Mouse (Mus musculus) hindbrain, embryonic 16.5 days (tissue): ENCODE measurements around the gene Olfr1471. TPM values are rescaled to one million over a fixed set of nuclear protein-coding genes. Genes with fewer than 3 reads are reported as not detected.
"Not testable (repeated sequence)": the region's sequence is repeated elsewhere in the genome, so short reads cannot be mapped to it uniquely, and the experiment has no call there.

Experiments used
- ATAC-seq: fragments of 200-750 bp; cut with Nextera tagmentation; 2 replicates; pipeline ENCODE4 v1.8.0; 2017; ENCODE audit warnings: moderate TSS enrichment, moderate library complexity
- H3K27ac ChIP-seq: fragments of 300-500 bp; sonication (generic); 2 replicates; pipeline ENCODE4 v1.5.1; 2014; ENCODE audit warnings: low read depth, mild to moderate bottlenecking, control low read depth, low read length, moderate library complexity
- H3K27me3 ChIP-seq: fragments of 300-500 bp; sonication (generic); replicated peaks from 2 replicates; pipeline ENCODE4 v1.6.1; 2014; ENCODE audit warnings: low read length; ENCODE audit not compliant: control insufficient read depth, insufficient read depth
- H3K36me3 ChIP-seq: fragments of 300-500 bp; sonication (generic); 2 replicates; pipeline ENCODE4 v1.6.1; 2014; ENCODE audit warnings: mild to moderate bottlenecking, low read length, moderate library complexity, mixed read lengths; ENCODE audit not compliant: control insufficient read depth, insufficient read depth
- H3K4me1 ChIP-seq: fragments of 300-500 bp; sonication (generic); 2 replicates; pipeline ENCODE4 v1.6.1; 2014; ENCODE audit warnings: low read depth, low read length; ENCODE audit not compliant: control insufficient read depth, insufficient read depth
- H3K4me2 ChIP-seq: fragments of 300-500 bp; sonication (generic); 2 replicates; pipeline ENCODE4 v1.6.1; 2014; ENCODE audit warnings: mild to moderate bottlenecking, low read length, control low read depth, moderate library complexity
- H3K4me3 ChIP-seq: fragments of 300-500 bp; sonication (generic); 2 replicates; pipeline ENCODE4 v1.5.1; 2014; ENCODE audit warnings: mild to moderate bottlenecking, low read length, control low read depth, moderate library complexity
- H3K9ac ChIP-seq: fragments of 300-500 bp; sonication (generic); 2 replicates; pipeline ENCODE4 v1.6.1; 2014; ENCODE audit warnings: low read depth, mild to moderate bottlenecking, control low read depth, low read length, moderate library complexity
- H3K9me3 ChIP-seq: fragments of 300-500 bp; sonication (generic); 2 replicates; pipeline ENCODE4 v1.6.1; 2014; ENCODE audit warnings: mild to moderate bottlenecking, low read length, moderate library complexity; ENCODE audit not compliant: control insufficient read depth
- WGBS: fragments of 180-500 bp; shearing (Covaris S2); extraction: QIAGEN DNeasy Blood & Tissue Kit; methylation state at CpG from one replicate; pipeline ENCODE4 v1.1.7; 2014; 5-methylcytosine and 5-hydroxymethylcytosine counted together
- polyA plus RNA-seq: library from polyadenylated mRNA; unstranded; fragments of >200 nt; fragmentation: Nextera tagmentation; extraction: Ambion mirVana; gene quantifications from 2 replicates; pipeline ENCODE4 v1.2.1, GENCODE M21; 2015

Olfr1471 gene
- not detected in 2 replicates for polyA plus RNA-seq

- not testable (repeated sequence) for H3K27ac ChIP-seq, H3K4me1 ChIP-seq, H3K9ac ChIP-seq, H3K4me2 ChIP-seq, H3K4me3 ChIP-seq, H3K27me3 ChIP-seq, H3K36me3 ChIP-seq, ATAC-seq, H3K9me3 ChIP-seq
- WGBS, result 80% methylated on average over 2 of the region's 2 CpGs
Observed at GRCm38 (mm10) chr19:13443109-13443508, at the start of gene Olfr1471. Gene Olfr1471 (plus strand): TSS chr19:13443409.

DNA sequence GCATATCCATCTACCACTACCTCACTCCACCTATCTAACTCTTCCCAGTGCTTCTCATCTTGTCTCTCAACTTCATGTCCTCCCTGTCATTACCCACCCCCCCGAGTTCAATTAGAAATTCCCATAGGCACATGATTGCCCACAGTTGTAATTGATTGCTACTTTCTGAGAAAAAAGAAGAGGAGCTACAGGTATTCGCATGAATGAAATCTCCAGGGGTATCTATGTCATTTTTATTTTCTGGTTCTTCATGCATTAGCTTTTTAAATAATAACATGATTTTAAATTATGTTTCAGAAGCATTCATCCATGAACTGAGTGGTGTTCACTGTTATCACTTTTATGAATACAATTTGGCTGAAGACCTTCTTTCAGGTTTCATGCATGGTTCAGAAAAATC, 35.7 kb upstream of the Olfr1471 start, which contains the start of gene Olfr1469:
TSS of gene Olfr1469 (plus strand) at position 301 of the 400 bp plus-strand sequence.
- Histone ChIP-seq H3K36me3 (no peaks in the 10 kb centered on the region), H3K4me3 (no peak within 1 kb of the TSS), H3K9me3 (0 out of 2 replicates have a peak, but pooled peaks cover 6% of the 10 kb centered on the region), H3K9ac (no peak within 1 kb of the TSS), H3K27ac (no peak within 1 kb of the TSS), H3K4me1 (no peaks in the 10 kb centered on the region), H3K27me3 (no peaks in the 10 kb centered on the region), H3K4me2 (no peak within 1 kb of the TSS)
- WGBS, result 78% methylated on average over 2 of the region's 2 CpGs
- no peak for ATAC-seq

- Histone ChIP-seq H3K4me3 (no peak within 1 kb of the TSS), H3K27ac (no peak within 1 kb of the TSS), H3K9me3 (peaks cover 11% of the 10 kb centered on the region), H3K9ac (no peak within 1 kb of the TSS), H3K27me3 (no peaks in the 10 kb centered on the region), H3K4me1 (no peaks in the 10 kb centered on the region), H3K36me3 (no peaks in the 10 kb centered on the region), H3K4me2 (no peak within 1 kb of the TSS)
- no peak for ATAC-seq
- WGBS, result 88% methylated on average over 1 of the region's 1 CpGs
Observed at GRCm38 (mm10) chr19:13455986-13456385, 12.8 kb downstream of the Olfr1471 start, which contains the start of gene Olfr1472. Gene Olfr1472 (minus strand): TSS chr19:13456086.

- not testable (repeated sequence) for H3K36me3 ChIP-seq, H3K9me3 ChIP-seq, H3K4me1 ChIP-seq, H3K27ac ChIP-seq, ATAC-seq, H3K27me3 ChIP-seq, H3K9ac ChIP-seq, H3K4me3 ChIP-seq, H3K4me2 ChIP-seq
- WGBS, result 83% methylated on average over 4 of the region's 4 CpGs
Observed at GRCm38 (mm10) chr19:13469265-13469664, 26.1 kb downstream of the Olfr1471 start, which contains the start of gene Olfr1474. Gene Olfr1474 (plus strand): TSS chr19:13469565.

DNA sequence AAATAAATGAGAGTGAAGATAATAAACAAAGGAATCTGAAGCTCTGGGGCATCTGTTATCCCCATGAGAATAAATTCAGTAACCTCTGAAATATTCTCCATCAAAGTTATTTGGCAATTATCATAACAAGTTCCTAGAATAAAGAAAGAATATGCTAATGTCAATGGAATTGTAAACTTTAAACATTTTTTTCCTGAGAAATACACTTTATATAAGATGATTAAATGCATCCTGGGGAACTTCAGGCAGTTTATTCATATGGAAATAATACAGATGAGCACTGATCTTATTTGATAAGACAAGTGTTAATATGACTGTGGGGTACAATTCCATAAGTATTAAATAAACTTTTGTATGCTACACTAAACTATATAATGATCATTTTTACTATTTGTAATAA, 36.9 kb downstream of the Olfr1471 start, which contains the start of gene Olfr1475:
TSS of gene Olfr1475 (minus strand) at position 101 of the 400 bp plus-strand sequence.
- Histone ChIP-seq H3K4me3 (no peak within 1 kb of the TSS), H3K27me3 (no peaks in the 10 kb centered on the region), H3K9ac (no peak within 1 kb of the TSS), H3K4me2 (no peak within 1 kb of the TSS), H3K4me1 (no peaks in the 10 kb centered on the region), H3K9me3 (no peaks in the 10 kb centered on the region), H3K27ac (no peak within 1 kb of the TSS), H3K36me3 (no peaks in the 10 kb centered on the region)
- no peak for ATAC-seq

- no peak for ATAC-seq
- H3K27ac ChIP-seq, result no peak within 1 kb of the TSS
- H3K4me1 ChIP-seq, result no peaks in the 10 kb centered on the region
- peaks cover 5% of the 10 kb centered on the region for H3K9me3 ChIP-seq
- H3K4me2 ChIP-seq, result no peak within 1 kb of the TSS
- no peaks in the 10 kb centered on the region for H3K36me3 ChIP-seq
- no peak within 1 kb of the TSS for H3K4me3 ChIP-seq
- no peaks in the 10 kb centered on the region for H3K27me3 ChIP-seq
- 73% methylated on average over 3 of the region's 3 CpGs for WGBS
- no peak within 1 kb of the TSS for H3K9ac ChIP-seq
Observed at GRCm38 (mm10) chr19:13500246-13500645, 57.0 kb downstream of the Olfr1471 start, which contains the start of gene Olfr1477. Gene Olfr1477 (plus strand): TSS chr19:13500546.

Other genes starting within 250 kb of the Olfr1471 start
- gene Olfr1463, start 212.1 kb upstream of the Olfr1471 start, polyA plus RNA-seq, result not detected in 2 replicates
- not detected in 2 replicates for gene Olfr1465, start 127.9 kb upstream of the Olfr1471 start, polyA plus RNA-seq
- gene Olfr1466, start 104.5 kb upstream of the Olfr1471 start, polyA plus RNA-seq, result not detected in 2 replicates
- gene Olfr1467, start 81.2 kb upstream of the Olfr1471 start, polyA plus RNA-seq, result not detected in 2 replicates
- not detected in 2 replicates for gene Olfr1469, start 35.6 kb upstream of the Olfr1471 start, polyA plus RNA-seq
- not detected in 2 replicates for gene Olfr1472, start 12.7 kb downstream of the Olfr1471 start, polyA plus RNA-seq
- gene Olfr1474, start 26.2 kb downstream of the Olfr1471 start, polyA plus RNA-seq, result not detected in 2 replicates
- gene Olfr1475, start 36.8 kb downstream of the Olfr1471 start, polyA plus RNA-seq, result not detected in 2 replicates
- not detected in 2 replicates for gene Olfr1477, start 57.1 kb downstream of the Olfr1471 start, polyA plus RNA-seq
- gene Olfr1480, start 84.5 kb downstream of the Olfr1471 start, polyA plus RNA-seq, result not detected in 2 replicates
- gene Olfr1484, start 140.1 kb downstream of the Olfr1471 start, polyA plus RNA-seq, result not detected in 2 replicates
- gene Olfr1487, start 174.0 kb downstream of the Olfr1471 start, polyA plus RNA-seq, result not detected in 2 replicates
- gene Olfr1489, start 188.2 kb downstream of the Olfr1471 start, polyA plus RNA-seq, result not detected in 2 replicates
- not detected in 2 replicates for gene Olfr1490, start 207.7 kb downstream of the Olfr1471 start, polyA plus RNA-seq